Mouse (Mus musculus): ENCODE measurements around the gene Nudt13. TPM values are rescaled to one million over a fixed set of nuclear protein-coding genes. Genes with fewer than 3 reads are reported as not detected.

Nudt13 gene
- total and polyA plus RNA-seq, 3 experiments = 10.9 to 14.8 (median 11.4) TPM

DNA sequence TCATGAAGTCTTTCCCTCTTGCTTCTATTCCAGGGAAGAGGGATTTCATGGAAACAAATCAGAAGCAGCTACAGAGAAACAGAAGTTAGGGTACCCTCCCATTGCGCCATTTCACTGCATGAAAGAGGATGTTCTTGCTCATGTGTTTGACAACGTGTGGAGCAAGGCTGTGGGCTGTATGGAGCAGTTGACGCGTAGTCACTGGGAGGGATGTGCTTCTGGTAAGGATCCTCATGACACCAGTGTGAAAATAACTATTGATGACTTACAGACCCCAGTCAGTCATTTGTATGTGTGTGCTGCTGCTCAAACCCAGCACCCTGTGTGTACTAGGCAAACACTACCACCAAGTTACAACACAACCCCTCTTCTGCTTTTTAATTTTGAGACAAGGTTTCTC is 68.7 kb downstream of the Nudt13 start:
- dilution Hi-C loops (cut with MboI; ENCODE audit: extremely low pct_ligation_motif_present, extremely low pct_unique_long_range_greater_than_20kb, low sequenced_read_pairs) = no loop called here
- no peaks in the 10 kb centered on the region for H3K79me2 ChIP-seq (replicated peaks; ENCODE audit: control insufficient read depth, extremely low read depth, insufficient read depth, poor library complexity, severe bottlenecking)
- in situ Hi-C loops (cut with MboI; ENCODE audit: low pct_ligation_motif_present, low pct_unique_long_range_greater_than_20kb, low sequenced_read_pairs) = no loop called here
- H3K4me3 ChIP-seq (replicated peaks in 1 of 3; ENCODE audit: low read depth in 2 of 3, low read length in 2 of 3, poor library complexity in 1 of 3) = no peak overlapping the region
- H3K9me3 ChIP-seq (replicated peaks; ENCODE audit: low read length) = no peaks in the 10 kb centered on the region
- TF ChIP-seq POLR2AphosphoS2 (IDR thresholded peaks at IDR 0.05; ENCODE audit: low read depth, low read length) (no peak), MAX (IDR thresholded peaks at IDR 0.05; ENCODE audit: low read length) (no peak), MAZ (IDR thresholded peaks at IDR 0.05; ENCODE audit: low read depth, low read length) (no peak), TBP (conservative IDR thresholded peaks at IDR 0.05; ENCODE audit: low read depth, low read length) (no peak), MEF2A (IDR thresholded peaks at IDR 0.05; ENCODE audit: borderline replicate concordance, low read depth, low read length) (no peak)
- no peak overlapping the region for H3K27ac ChIP-seq (ENCODE audit: insufficient read depth, low read depth)
- no peak overlapping the region for H3K9ac ChIP-seq (ENCODE audit: insufficient read depth, low read depth)
- no peak for DNase-seq (ENCODE audit: extremely low read depth)
- no peaks in the 10 kb centered on the region for H3K27me3 ChIP-seq (replicated peaks)
- H3K4me1 ChIP-seq (ENCODE audit: control insufficient read depth in 1 of 2, insufficient read depth in 2 of 2) = no peaks in the 10 kb centered on the region
- no peak overlapping the region for H3K4me2 ChIP-seq (ENCODE audit: insufficient read depth, low read depth, poor library complexity, severe bottlenecking)
- peaks cover 26 to 82% of the 10 kb centered on the region in 2 experiments for H3K36me3 ChIP-seq (replicated peaks in 1 of 2; ENCODE audit: control insufficient read depth in 1 of 2, insufficient read depth in 1 of 2, low read length in 1 of 2)

Other genes with a start within 250 kb of the Nudt13 start
- 5.9 and 6.0 TPM in 2 replicates for gene Saysd1, start 156.2 kb upstream of the Nudt13 start, total RNA-seq (2012; rRNA removed)
- gene Saysd1, start 156.2 kb upstream of the Nudt13 start, total RNA-seq (2014; rRNA removed) = 6.3 and 6.6 TPM in 2 replicates
- 5.3 and 5.5 TPM in 2 replicates for gene Saysd1, start 156.2 kb upstream of the Nudt13 start, polyA plus RNA-seq (2012; ENCODE audit: insufficient read length, low read depth)
- 11.7 and 12.3 TPM in 2 replicates for gene Kcnk5, start 112.9 kb upstream of the Nudt13 start, total RNA-seq (2012; rRNA removed)
- gene Kcnk5, start 112.9 kb upstream of the Nudt13 start, total RNA-seq (2014; rRNA removed) = 8.7 and 9.0 TPM in 2 replicates
- 12.5 and 14.1 TPM in 2 replicates for gene Kcnk5, start 112.9 kb upstream of the Nudt13 start, polyA plus RNA-seq (2012; ENCODE audit: insufficient read length, low read depth)
- not detected in 2 replicates for gene Kcnk16, start 25.5 kb upstream of the Nudt13 start, total RNA-seq (2012; rRNA removed)
- gene Kcnk16, start 25.5 kb upstream of the Nudt13 start, total RNA-seq (2014; rRNA removed) = not detected in 2 replicates
- not detected in 2 replicates for gene Kcnk16, start 25.5 kb upstream of the Nudt13 start, polyA plus RNA-seq (2012; ENCODE audit: insufficient read length, low read depth)
- gene Ecd, start 53.4 kb downstream of the Nudt13 start, total RNA-seq (2012; rRNA removed) = 61.4 and 72.5 TPM in 2 replicates
- 105 TPM in 2 replicates for gene Ecd, start 53.4 kb downstream of the Nudt13 start, total RNA-seq (2014; rRNA removed)
- 98.3 and 112 TPM in 2 replicates for gene Ecd, start 53.4 kb downstream of the Nudt13 start, polyA plus RNA-seq (2012; ENCODE audit: insufficient read length, low read depth)
- 15.8 and 16.7 TPM in 2 replicates for gene Fam149b, start 53.5 kb downstream of the Nudt13 start, total RNA-seq (2012; rRNA removed)
- 19.3 and 21.9 TPM in 2 replicates for gene Fam149b, start 53.5 kb downstream of the Nudt13 start, total RNA-seq (2014; rRNA removed)
- 19.8 and 20.0 TPM in 2 replicates for gene Fam149b, start 53.5 kb downstream of the Nudt13 start, polyA plus RNA-seq (2012; ENCODE audit: insufficient read length, low read depth)
- 123 and 147 TPM in 2 replicates for gene Dnajc9, start 94.2 kb downstream of the Nudt13 start, total RNA-seq (2012; rRNA removed)
- 223 and 261 TPM in 2 replicates for gene Dnajc9, start 94.2 kb downstream of the Nudt13 start, total RNA-seq (2014; rRNA removed)
- gene Dnajc9, start 94.2 kb downstream of the Nudt13 start, polyA plus RNA-seq (2012; ENCODE audit: insufficient read length, low read depth) = 166 and 208 TPM in 2 replicates
- 112 and 128 TPM in 2 replicates for gene Mrps16, start 98.9 kb downstream of the Nudt13 start, total RNA-seq (2012; rRNA removed)
- 92.9 and 97.2 TPM in 2 replicates for gene Mrps16, start 98.9 kb downstream of the Nudt13 start, total RNA-seq (2014; rRNA removed)
- gene Mrps16, start 98.9 kb downstream of the Nudt13 start, polyA plus RNA-seq (2012; ENCODE audit: insufficient read length, low read depth) = 107 and 110 TPM in 2 replicates
- gene Cfap70, start 157.5 kb downstream of the Nudt13 start, total RNA-seq (2012; rRNA removed) = 0.04 and 0.08 TPM in 2 replicates
- not detected in 2 replicates for gene Cfap70, start 157.5 kb downstream of the Nudt13 start, total RNA-seq (2014; rRNA removed)
- gene Cfap70, start 157.5 kb downstream of the Nudt13 start, polyA plus RNA-seq (2012; ENCODE audit: insufficient read length, low read depth) = 0.07 and 0.36 TPM in 2 replicates
- gene Anxa7, start 185.4 kb downstream of the Nudt13 start, total RNA-seq (2012; rRNA removed) = 60.2 and 63.3 TPM in 2 replicates
- 89.2 and 91.9 TPM in 2 replicates for gene Anxa7, start 185.4 kb downstream of the Nudt13 start, total RNA-seq (2014; rRNA removed)
- 83.8 and 99.3 TPM in 2 replicates for gene Anxa7, start 185.4 kb downstream of the Nudt13 start, polyA plus RNA-seq (2012; ENCODE audit: insufficient read length, low read depth)
- gene Mss51, start 202.2 kb downstream of the Nudt13 start, total RNA-seq (2012; rRNA removed) = 0.59 and 0.63 TPM in 2 replicates
- gene Mss51, start 202.2 kb downstream of the Nudt13 start, total RNA-seq (2014; rRNA removed) = 0.45 and 0.47 TPM in 2 replicates
- gene Mss51, start 202.2 kb downstream of the Nudt13 start, polyA plus RNA-seq (2012; ENCODE audit: insufficient read length, low read depth) = 1.1 and 1.5 TPM in 2 replicates

Measured in CH12.LX (cell line).